Mouse (Mus musculus) stomach, embryonic 15.5 days (tissue): Measurements from ENCODE around the gene Chst15. TPM values are rescaled to one million over a fixed set of nuclear protein-coding genes. Genes with fewer than 3 reads are reported as not detected.

Source experiments
- ATAC-seq: fragments of 200-750 bp; cut with Nextera tagmentation; 2 replicates; pipeline ENCODE4 v1.8.0; 2017; ENCODE audit warnings: low read depth, moderate number of reproducible peaks, moderate TSS enrichment; ENCODE audit not compliant: insufficient read depth, low FRiP score
- H3K27ac ChIP-seq: fragments of 300-500 bp; sonication (generic); 2 replicates; pipeline ENCODE4 v1.5.1; 2015; ENCODE audit warnings: mild to moderate bottlenecking, inconsistent platforms
- H3K27me3 ChIP-seq: fragments of 300-500 bp; sonication (generic); replicated peaks from 2 replicates; pipeline ENCODE4 v1.6.1; 2015; ENCODE audit warnings: inconsistent platforms
- H3K36me3 ChIP-seq: fragments of 300-500 bp; sonication (generic); 2 replicates; pipeline ENCODE4 v1.6.1; 2015; ENCODE audit warnings: inconsistent platforms
- H3K4me1 ChIP-seq: fragments of 300-500 bp; sonication (generic); 2 replicates; pipeline ENCODE4 v1.6.1; 2015; ENCODE audit warnings: inconsistent platforms
- H3K4me2 ChIP-seq: fragments of 300-500 bp; sonication (generic); 2 replicates; pipeline ENCODE4 v1.6.1; 2015; ENCODE audit warnings: mild to moderate bottlenecking, inconsistent platforms
- H3K4me3 ChIP-seq: fragments of 300-500 bp; sonication (generic); replicated peaks from 2 replicates; pipeline ENCODE4 v1.5.1; 2015; ENCODE audit warnings: inconsistent platforms
- H3K9ac ChIP-seq: fragments of 300-500 bp; sonication (generic); 2 replicates; pipeline ENCODE4 v1.6.1; 2015; ENCODE audit warnings: inconsistent platforms
- H3K9me3 ChIP-seq: fragments of 300-500 bp; sonication (generic); 2 replicates; pipeline ENCODE4 v1.6.1; 2016; ENCODE audit warnings: inconsistent platforms
- WGBS: fragments of 180-500 bp; shearing (Covaris S2); methylation state at CpG from one replicate; pipeline ENCODE4 v1.1.7; 2015; 5-methylcytosine and 5-hydroxymethylcytosine counted together
- polyA plus RNA-seq: library from polyadenylated mRNA; unstranded; fragments of >200 nt; fragmentation: Nextera tagmentation; extraction: Ambion mirVana; gene quantifications from 2 replicates; pipeline ENCODE4 v1.2.1, GENCODE M21; 2015

Gene Chst15
- polyA plus RNA-seq, 1 experiment from 2014 or later: 26.1 TPM

- Histone ChIP-seq H3K9me3 (no peaks in the 10 kb centered on the region), H3K9ac (no peak overlapping the region), H3K4me2 (no peak overlapping the region), H3K27ac (no peak overlapping the region), H3K4me1 (peaks cover 12% of the 10 kb centered on the region), H3K36me3 (peaks cover 12% of the 10 kb centered on the region; the same call in 1 of the 2 replicates), H3K27me3 (no peaks in the 10 kb centered on the region), H3K4me3 (no peak overlapping the region)
- no peak for ATAC-seq
- WGBS: 58% methylated on average over 10 of the region's 10 CpGs
Measured at GRCm38 (mm10) chr7:132249563-132250119, 67.4 kb downstream of the Chst15 start.

DNA sequence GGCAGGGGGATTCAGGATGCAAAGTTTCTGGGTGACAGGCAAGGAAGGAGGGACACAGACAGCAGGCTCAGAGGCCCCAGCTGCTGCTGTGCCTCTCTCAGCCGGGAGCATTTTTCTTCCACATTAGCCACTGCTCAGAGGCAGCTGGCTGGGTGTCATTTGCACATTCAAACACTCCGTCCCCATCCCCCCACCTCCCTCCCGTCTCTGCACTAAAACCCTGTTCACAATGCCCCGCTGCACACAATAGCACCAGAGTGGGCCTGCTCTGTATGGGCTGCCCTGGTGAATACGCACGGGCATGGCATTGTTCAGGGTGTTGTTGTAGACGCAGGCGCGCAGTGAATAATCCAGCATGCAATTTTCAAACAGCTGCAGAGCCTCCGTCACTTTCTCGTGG, 69.5 kb downstream of the Chst15 start:
- 0 out of 2 replicates have a peak overlapping the region, but pooled peaks have one; percentile 21 for H3K27ac ChIP-seq
- no peak overlapping the region for H3K4me3 ChIP-seq
- no peak overlapping the region for H3K4me2 ChIP-seq
- peaks cover 14% of the 10 kb centered on the region; the same call in 1 of the 2 replicates for H3K36me3 ChIP-seq
- H3K9me3 ChIP-seq: no peaks in the 10 kb centered on the region
- peaks cover 16% of the 10 kb centered on the region for H3K4me1 ChIP-seq
- no peaks in the 10 kb centered on the region for H3K27me3 ChIP-seq
- WGBS: 26% methylated on average over 11 of the region's 11 CpGs
- no peak overlapping the region for H3K9ac ChIP-seq
- ATAC-seq: peak; percentile 41; the same call in 1 of the 2 replicates

- H3K27me3 ChIP-seq: no peaks in the 10 kb centered on the region
- no peak for ATAC-seq
- 0 out of 2 replicates have a peak overlapping the region, but pooled peaks have one; percentile 21 for H3K27ac ChIP-seq
- no peak overlapping the region for H3K4me2 ChIP-seq
- no peaks in the 10 kb centered on the region for H3K9me3 ChIP-seq
- H3K9ac ChIP-seq: no peak overlapping the region
- 71% methylated on average over 5 of the region's 5 CpGs for WGBS
- peaks cover 14% of the 10 kb centered on the region; the same call in 1 of the 2 replicates for H3K36me3 ChIP-seq
- H3K4me3 ChIP-seq: no peak overlapping the region
- peaks cover 16% of the 10 kb centered on the region for H3K4me1 ChIP-seq
Measured at GRCm38 (mm10) chr7:132247091-132247490, 69.9 kb downstream of the Chst15 start.

GRCm38 (mm10) chr7:132245730-132246129, 71.3 kb downstream of the Chst15 start:
- no peaks in the 10 kb centered on the region for H3K9me3 ChIP-seq
- WGBS: 88% methylated on average over 6 of the region's 6 CpGs
- H3K27me3 ChIP-seq: no peaks in the 10 kb centered on the region
- H3K4me3 ChIP-seq: no peak overlapping the region
- peaks cover 23% of the 10 kb centered on the region for H3K36me3 ChIP-seq
- H3K4me2 ChIP-seq: no peak overlapping the region
- ATAC-seq: no peak
- H3K9ac ChIP-seq: no peak overlapping the region
- H3K4me1 ChIP-seq: peaks cover 16% of the 10 kb centered on the region
- no peak overlapping the region for H3K27ac ChIP-seq

- no peaks in the 10 kb centered on the region for H3K9me3 ChIP-seq
- no peak overlapping the region for H3K9ac ChIP-seq
- 90% methylated on average over 14 of the region's 14 CpGs for WGBS
- H3K4me3 ChIP-seq: no peak overlapping the region
- peaks cover 26% of the 10 kb centered on the region for H3K36me3 ChIP-seq
- H3K27ac ChIP-seq: no peak overlapping the region
- H3K4me1 ChIP-seq: peaks cover 12% of the 10 kb centered on the region
- ATAC-seq: no peak
- H3K4me2 ChIP-seq: no peak overlapping the region
- H3K27me3 ChIP-seq: no peaks in the 10 kb centered on the region
Measured at GRCm38 (mm10) chr7:132244637-132245036, 72.4 kb downstream of the Chst15 start.

GRCm38 (mm10) chr7:132243225-132243624, 73.8 kb downstream of the Chst15 start:
- no peak overlapping the region for H3K4me3 ChIP-seq
- 69% methylated on average over 5 of the region's 5 CpGs for WGBS
- H3K36me3 ChIP-seq: peaks cover 26% of the 10 kb centered on the region
- H3K9ac ChIP-seq: no peak overlapping the region
- H3K4me2 ChIP-seq: no peak overlapping the region
- peak overlapping the region; percentile 50; the same call in 1 of the 2 replicates for H3K27ac ChIP-seq
- no peaks in the 10 kb centered on the region for H3K27me3 ChIP-seq
- H3K4me1 ChIP-seq: peaks cover 9% of the 10 kb centered on the region
- no peak for ATAC-seq
- no peaks in the 10 kb centered on the region for H3K9me3 ChIP-seq

DNA sequence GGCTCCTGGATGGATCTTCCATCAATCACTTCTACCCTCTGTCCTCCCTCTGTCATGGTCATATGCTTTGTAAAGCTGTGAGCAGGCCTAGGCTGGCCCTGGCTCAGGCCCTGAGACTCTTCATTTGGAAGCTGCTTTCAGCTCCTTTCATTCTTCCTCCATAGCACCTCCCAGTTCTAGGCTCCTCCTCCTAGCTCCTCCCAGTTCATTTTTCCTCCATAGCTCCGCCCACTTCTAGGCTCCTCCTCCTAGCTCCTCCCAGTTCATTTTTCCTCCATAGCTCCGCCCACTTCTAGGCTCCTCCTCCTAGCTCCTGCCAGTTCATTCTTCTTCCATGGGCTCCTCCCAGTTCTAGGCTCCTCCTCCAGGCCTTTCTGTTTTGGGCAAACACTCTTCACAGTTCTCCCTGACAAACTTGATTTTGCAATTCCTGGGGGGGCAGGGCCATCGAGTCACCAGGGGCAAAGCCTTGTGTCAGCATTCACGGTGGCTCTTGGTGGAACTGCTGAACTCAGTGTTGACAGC, 74.3 kb downstream of the Chst15 start:
- peak; percentile 36; the same call in 1 of the 2 replicates for ATAC-seq
- no peak overlapping the region; the same call in 1 of the 2 replicates for H3K27ac ChIP-seq
- whole genome bisulfite sequencing: 42% methylated on average over 4 of the region's 4 CpGs

GRCm38 (mm10) chr7:132238921-132239320, 78.1 kb downstream of the Chst15 start:
- no peak overlapping the region for H3K4me3 ChIP-seq
- H3K27me3 ChIP-seq: no peaks in the 10 kb centered on the region
- no peak overlapping the region for H3K27ac ChIP-seq
- no peak for ATAC-seq
- WGBS: 75% methylated on average over 3 of the region's 3 CpGs
- H3K4me2 ChIP-seq: no peak overlapping the region
- peaks cover 12% of the 10 kb centered on the region; the same call in 1 of the 2 replicates for H3K36me3 ChIP-seq
- no peak overlapping the region for H3K9ac ChIP-seq
- peaks cover 9% of the 10 kb centered on the region; the same call in 1 of the 2 replicates for H3K4me1 ChIP-seq
- H3K9me3 ChIP-seq: no peaks in the 10 kb centered on the region

More for the DNA sequence above, 74.3 kb downstream of the Chst15 start:
- H3K4me3 ChIP-seq: no peak overlapping the region
- peaks cover 26% of the 10 kb centered on the region for H3K36me3 ChIP-seq
- no peak overlapping the region for H3K9ac ChIP-seq
- H3K4me1 ChIP-seq: peaks cover 12% of the 10 kb centered on the region
- H3K4me2 ChIP-seq: no peak overlapping the region
- no peaks in the 10 kb centered on the region for H3K27me3 ChIP-seq
- no peaks in the 10 kb centered on the region for H3K9me3 ChIP-seq

DNA sequence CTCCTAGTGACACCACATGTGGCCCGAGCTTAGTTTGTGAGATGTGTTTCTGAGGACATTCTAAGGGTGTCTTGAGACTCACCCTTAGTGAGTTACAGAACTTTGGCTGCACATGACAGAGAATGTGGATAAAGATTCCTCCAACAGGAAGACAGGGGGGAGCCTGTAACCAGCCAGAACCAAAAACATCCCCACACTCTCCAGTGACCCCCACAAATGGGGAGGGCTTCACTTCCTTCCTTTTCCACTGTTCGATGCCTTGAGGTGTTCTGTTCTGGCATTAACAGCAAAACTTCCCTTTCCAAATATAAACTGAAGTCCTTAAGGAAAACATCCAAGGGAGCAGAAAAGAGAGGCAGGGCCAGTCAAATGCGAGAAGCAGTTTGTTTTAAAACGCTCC, 79.8 kb downstream of the Chst15 start:
- Histone ChIP-seq H3K4me2 (no peak overlapping the region), H3K27ac (no peak overlapping the region), H3K9ac (no peak overlapping the region), H3K27me3 (no peaks in the 10 kb centered on the region), H3K4me1 (peaks cover 6% of the 10 kb centered on the region; the same call in 1 of the 2 replicates), H3K36me3 (peaks cover 12% of the 10 kb centered on the region; the same call in 1 of the 2 replicates), H3K9me3 (no peaks in the 10 kb centered on the region), H3K4me3 (no peak overlapping the region)
- WGBS: 48% methylated on average over 4 of the region's 4 CpGs
- ATAC-seq: no peak

GRCm38 (mm10) chr7:132236789-132237188, 80.2 kb downstream of the Chst15 start:
- peaks cover 12% of the 10 kb centered on the region; the same call in 1 of the 2 replicates for H3K36me3 ChIP-seq
- H3K4me1 ChIP-seq: peaks cover 6% of the 10 kb centered on the region; the same call in 1 of the 2 replicates
- 76% methylated on average over 8 of the region's 8 CpGs for WGBS
- no peaks in the 10 kb centered on the region for H3K27me3 ChIP-seq
- H3K9ac ChIP-seq: no peak overlapping the region
- no peak overlapping the region for H3K27ac ChIP-seq
- H3K4me2 ChIP-seq: no peak overlapping the region
- no peaks in the 10 kb centered on the region for H3K9me3 ChIP-seq
- no peak for ATAC-seq
- H3K4me3 ChIP-seq: no peak overlapping the region

GRCm38 (mm10) chr7:132234250-132234649, 82.8 kb downstream of the Chst15 start:
- Histone ChIP-seq H3K9me3 (no peaks in the 10 kb centered on the region), H3K4me1 (peaks cover 6% of the 10 kb centered on the region; the same call in 1 of the 2 replicates), H3K36me3 (no peaks in the 10 kb centered on the region), H3K4me3 (no peak overlapping the region), H3K9ac (no peak overlapping the region), H3K27me3 (no peaks in the 10 kb centered on the region), H3K27ac (peak overlapping the region; percentile 67), H3K4me2 (no peak overlapping the region)
- WGBS: 59% methylated on average over 3 of the region's 3 CpGs
- ATAC-seq: 0 out of 2 replicates have a peak, but pooled peaks have one; percentile 8

GRCm38 (mm10) chr7:132233732-132234131, 83.3 kb downstream of the Chst15 start:
- no peaks in the 10 kb centered on the region for H3K9me3 ChIP-seq
- H3K36me3 ChIP-seq: no peaks in the 10 kb centered on the region
- no peak overlapping the region for H3K9ac ChIP-seq
- H3K4me3 ChIP-seq: no peak overlapping the region
- no peak for ATAC-seq
- H3K27me3 ChIP-seq: no peaks in the 10 kb centered on the region
- WGBS: 74% methylated on average over 4 of the region's 4 CpGs
- peaks cover 6% of the 10 kb centered on the region; the same call in 1 of the 2 replicates for H3K4me1 ChIP-seq
- peak overlapping the region; percentile 57 for H3K27ac ChIP-seq
- no peak overlapping the region for H3K4me2 ChIP-seq
